Mouse (Mus musculus) 3134 (cell line): ENCODE measurements around the gene Nek8.
"Not testable (repeated sequence)": the region's sequence is repeated elsewhere in the genome, so short reads cannot be mapped to it uniquely, and the experiment has no call there.

ENCODE experiments used
- DNase-seq: peaks from one replicate; pipeline ENCODE4 v3.0.0-alpha.2; 2011; ENCODE audit warnings: low spot score; ENCODE audit not compliant: insufficient read length; ENCODE audit errors: extremely low read depth

The Nek8 gene

GRCm38 (mm10) chr11:78176402-78176862 is at the start of gene Nek8, which contains the start of gene Tlcd1:
TSS of gene Nek8 (minus strand) at chr11:78176675.
TSS of gene Tlcd1 (plus strand) at chr11:78176711.
- peak; percentile 92 for DNase-seq

- DNase-seq, result no peak
Measured at GRCm38 (mm10) chr11:78223586-78223985, 47.1 kb upstream of the Nek8 start.

GRCm38 (mm10) chr11:78215709-78216317 is 39.3 kb upstream of the Nek8 start:
- DNase-seq, result no peak

GRCm38 (mm10) chr11:78213086-78213817 is 36.8 kb upstream of the Nek8 start:
- no peak for DNase-seq

- no peak for DNase-seq
Measured at GRCm38 (mm10) chr11:78211513-78211912, 35.0 kb upstream of the Nek8 start.

GRCm38 (mm10) chr11:78210615-78211014 is 34.1 kb upstream of the Nek8 start:
- no peak for DNase-seq

GRCm38 (mm10) chr11:78209886-78210285 is 33.4 kb upstream of the Nek8 start:
- DNase-seq, result no peak

GRCm38 (mm10) chr11:78207190-78207589 is 30.7 kb upstream of the Nek8 start:
- no peak for DNase-seq

- DNase-seq, result no peak
Measured at GRCm38 (mm10) chr11:78205361-78206206, 29.1 kb upstream of the Nek8 start.

- DNase-seq, result no peak
Measured at GRCm38 (mm10) chr11:78204287-78204686, 27.8 kb upstream of the Nek8 start.

GRCm38 (mm10) chr11:78202372-78202771 is 25.9 kb upstream of the Nek8 start:
- DNase-seq, result no peak

GRCm38 (mm10) chr11:78195101-78195863 is 18.8 kb upstream of the Nek8 start:
- no peak for DNase-seq

GRCm38 (mm10) chr11:78194411-78195100 is 18.1 kb upstream of the Nek8 start:
- no peak for DNase-seq

GRCm38 (mm10) chr11:78193113-78193512 is 16.6 kb upstream of the Nek8 start, which contains the start of gene Proca1:
TSS of gene Proca1 (plus strand) at chr11:78193392.
- DNase-seq, result no peak

GRCm38 (mm10) chr11:78190041-78190440 is 13.6 kb upstream of the Nek8 start:
- no peak for DNase-seq

GRCm38 (mm10) chr11:78189234-78190040 is 13.0 kb upstream of the Nek8 start:
- peak; percentile 82 for DNase-seq

GRCm38 (mm10) chr11:78188331-78189233 is 12.1 kb upstream of the Nek8 start, which contains the start of gene Rab34:
TSS of gene Rab34 (plus strand) at chr11:78188430.
- DNase-seq, result peak; percentile 88

- not testable (repeated sequence) for DNase-seq
Measured at GRCm38 (mm10) chr11:78184702-78185101, 8.2 kb upstream of the Nek8 start.
